Mouse (Mus musculus): ENCODE data around the gene Ugt1a1. TPM values are rescaled to one million over a fixed set of nuclear protein-coding genes. Genes with fewer than 3 reads are reported as not detected.

The Ugt1a1 gene
- polyA plus RNA-seq, 2 experiments, result 0.17 TPM; not detected in 1

DNA sequence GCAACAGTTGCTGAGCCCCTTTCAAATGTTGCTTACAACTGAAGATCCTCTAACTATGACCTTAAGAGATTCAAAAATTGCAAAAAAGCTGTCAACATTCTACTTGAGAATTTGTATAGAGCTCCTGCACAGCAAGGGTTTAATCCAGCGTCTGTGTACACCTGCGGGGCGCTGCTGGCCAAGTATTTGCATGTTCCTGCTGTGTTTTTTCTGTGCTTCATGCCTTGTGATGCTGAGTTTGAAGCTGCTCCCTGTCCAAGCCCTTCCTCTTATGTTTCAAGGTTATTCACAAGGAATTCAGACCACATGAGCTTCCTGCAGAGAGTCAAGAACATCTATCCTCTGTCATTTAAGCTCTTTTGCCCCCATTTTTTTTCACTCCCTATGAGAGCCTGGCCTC is 19.6 kb upstream of the Ugt1a1 start:
- ATAC-seq (ENCODE audit: insufficient read depth), result no peak
- TF ChIP-seq CTCF (IDR thresholded peaks at IDR 0.05; ENCODE audit: low read depth), result no peak
- no peak for TF ChIP-seq EP300 (IDR thresholded peaks at IDR 0.05; ENCODE audit: low read depth)

DNA sequence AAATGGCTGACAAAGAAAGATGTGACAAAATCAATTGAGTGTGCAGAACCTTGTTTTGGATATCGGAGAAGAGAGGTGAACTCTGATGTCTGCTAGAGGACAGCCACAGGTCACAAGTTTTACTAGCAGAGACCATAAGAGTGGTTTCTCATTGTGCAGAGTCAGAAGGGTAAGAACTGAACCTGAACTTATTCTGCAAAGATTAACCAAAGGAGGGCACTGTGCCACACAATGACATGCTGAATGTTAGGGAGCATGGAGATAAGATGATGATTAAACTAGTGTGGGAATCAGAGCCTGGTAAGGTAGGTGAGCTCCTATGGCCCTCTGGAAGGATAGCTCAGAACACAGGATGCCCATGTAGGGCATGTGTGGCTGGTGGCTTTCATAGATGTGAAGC is 16.1 kb upstream of the Ugt1a1 start:
- WGBS (ENCODE audit: insufficient replicate concordance), result 81% methylated on average over 1 of the region's 1 CpGs
- Histone ChIP-seq H3K4me2 (ENCODE audit: low read depth) (no peak overlapping the region), H3K9ac (replicated peaks) (no peak overlapping the region), H3K36me3 (replicated peaks; ENCODE audit: control insufficient read depth, insufficient read depth, low read depth) (no peaks in the 10 kb centered on the region), H3K27ac (no peak overlapping the region), H3K9me3 (ENCODE audit: control insufficient read depth, low read length) (no peaks in the 10 kb centered on the region), H3K27me3 (ENCODE audit: control insufficient read depth, insufficient read depth, low read length) (no peaks in the 10 kb centered on the region), H3K4me3 (ENCODE audit: insufficient read depth in 1 of 2, low read depth in 2 of 2, low read length in 2 of 2) (no peak overlapping the region), H3K4me1 (replicated peaks; ENCODE audit: control insufficient read depth in 2 of 2, insufficient read depth in 2 of 2, low read length in 1 of 2) (no peaks in the 10 kb centered on the region)
- ATAC-seq (ENCODE audit: insufficient read depth) (no peak), DNase-seq (ENCODE audit: low read depth in 3 of 3, low spot score in 3 of 3) (no peak)
- TF ChIP-seq CTCF (IDR thresholded peaks at IDR 0.05; ENCODE audit: low read depth), result no peak
- no peak for TF ChIP-seq EP300 (IDR thresholded peaks at IDR 0.05; ENCODE audit: low read depth)

More for the DNA sequence above, 19.6 kb upstream of the Ugt1a1 start:
- Histone ChIP-seq H3K4me3 (ENCODE audit: insufficient read depth in 1 of 2, low read depth in 2 of 2, low read length in 2 of 2) (no peak overlapping the region), H3K36me3 (replicated peaks; ENCODE audit: control insufficient read depth, insufficient read depth, low read depth) (no peaks in the 10 kb centered on the region), H3K27ac (no peak overlapping the region), H3K9ac (replicated peaks) (no peak overlapping the region), H3K9me3 (ENCODE audit: control insufficient read depth, low read length) (no peaks in the 10 kb centered on the region), H3K27me3 (ENCODE audit: control insufficient read depth, insufficient read depth, low read length) (no peaks in the 10 kb centered on the region), H3K4me2 (ENCODE audit: low read depth) (no peak overlapping the region), H3K4me1 (replicated peaks; ENCODE audit: control insufficient read depth in 2 of 2, insufficient read depth in 2 of 2, low read length in 1 of 2) (no peaks in the 10 kb centered on the region)
- WGBS (ENCODE audit: insufficient replicate concordance), result 48% methylated on average over 3 of the region's 3 CpGs
- DNase-seq (ENCODE audit: low read depth in 3 of 3, low spot score in 3 of 3), result no peak

DNA sequence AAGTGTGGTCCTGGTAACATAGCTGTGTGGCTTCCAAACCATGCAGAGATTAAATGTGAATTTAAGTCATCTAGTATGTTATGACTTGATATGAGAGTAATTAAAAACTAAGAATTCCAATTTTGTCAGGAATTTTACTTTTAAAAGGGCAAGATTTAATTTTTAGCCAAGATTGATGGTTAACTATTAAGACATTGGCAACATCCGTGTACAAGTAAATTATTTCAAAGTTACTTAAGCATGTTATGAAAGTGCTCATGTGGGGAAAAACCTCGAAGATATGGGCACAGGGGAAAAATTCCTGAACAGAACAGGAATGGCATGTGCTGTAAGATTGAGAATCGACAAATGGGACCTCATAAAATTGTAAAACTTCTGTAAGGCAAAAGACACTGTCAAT is 14.3 kb upstream of the Ugt1a1 start:
- H3K27me3 ChIP-seq (ENCODE audit: control insufficient read depth, insufficient read depth, low read length), result no peaks in the 10 kb centered on the region
- ATAC-seq (ENCODE audit: insufficient read depth) (no peak), DNase-seq (ENCODE audit: low read depth in 3 of 3, low spot score in 3 of 3) (no peak)
- H3K9me3 ChIP-seq (ENCODE audit: control insufficient read depth, low read length), result no peaks in the 10 kb centered on the region
- no peak overlapping the region for H3K9ac ChIP-seq (replicated peaks)
- 44% methylated on average over 3 of the region's 3 CpGs for WGBS (ENCODE audit: insufficient replicate concordance)
- no peaks in the 10 kb centered on the region for H3K4me1 ChIP-seq (replicated peaks; ENCODE audit: control insufficient read depth in 2 of 2, insufficient read depth in 2 of 2, low read length in 1 of 2)
- H3K27ac ChIP-seq, result no peak overlapping the region
- TF ChIP-seq EP300 (IDR thresholded peaks at IDR 0.05; ENCODE audit: low read depth) (no peak), CTCF (IDR thresholded peaks at IDR 0.05; ENCODE audit: low read depth) (no peak)
- no peak overlapping the region for H3K4me2 ChIP-seq (ENCODE audit: low read depth)
- H3K36me3 ChIP-seq (replicated peaks; ENCODE audit: control insufficient read depth, insufficient read depth, low read depth), result no peaks in the 10 kb centered on the region
- no peak overlapping the region for H3K4me3 ChIP-seq (ENCODE audit: insufficient read depth in 1 of 2, low read depth in 2 of 2, low read length in 2 of 2)

DNA sequence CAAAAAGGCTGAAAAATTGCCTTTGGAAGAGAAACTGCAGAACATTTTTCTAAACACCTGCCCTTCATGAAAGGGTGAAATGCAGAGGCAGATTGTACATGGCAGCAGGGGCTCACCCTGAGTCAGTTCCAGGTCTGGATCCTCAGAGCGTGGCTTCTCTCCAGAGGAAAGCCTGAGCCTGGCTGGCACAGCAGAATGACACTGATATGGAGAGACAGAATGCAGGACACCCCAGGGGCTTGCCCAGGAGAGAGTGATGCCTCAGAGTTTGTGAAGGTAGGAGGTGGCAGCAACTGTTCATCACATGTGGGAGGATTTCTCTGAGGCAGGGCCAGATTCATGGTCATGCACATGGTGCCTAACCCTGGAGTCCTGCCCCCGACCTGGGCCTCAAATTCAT is 11.8 kb upstream of the Ugt1a1 start:
- no peaks in the 10 kb centered on the region; the same call in 1 of the 2 replicates for H3K36me3 ChIP-seq (replicated peaks; ENCODE audit: control insufficient read depth, insufficient read depth, low read depth)
- H3K9ac ChIP-seq (replicated peaks), result no peak overlapping the region
- no peak overlapping the region for H3K4me3 ChIP-seq (ENCODE audit: insufficient read depth in 1 of 2, low read depth in 2 of 2, low read length in 2 of 2)
- no peak for DNase-seq (ENCODE audit: low read depth in 3 of 3, low spot score in 3 of 3)
- H3K4me2 ChIP-seq (ENCODE audit: low read depth), result no peak overlapping the region
- H3K4me1 ChIP-seq (replicated peaks; ENCODE audit: control insufficient read depth in 2 of 2, insufficient read depth in 2 of 2, low read length in 1 of 2), result peaks cover 2 to 3% of the 10 kb centered on the region in 2 experiments; a peak in 2 of 4 replicates
- 61% methylated on average over 2 of the region's 2 CpGs for WGBS (ENCODE audit: insufficient replicate concordance)
- no peaks in the 10 kb centered on the region for H3K27me3 ChIP-seq (ENCODE audit: control insufficient read depth, insufficient read depth, low read length)
- H3K9me3 ChIP-seq (ENCODE audit: control insufficient read depth, low read length), result no peaks in the 10 kb centered on the region
- no peak overlapping the region for H3K27ac ChIP-seq
- TF ChIP-seq CTCF (IDR thresholded peaks at IDR 0.05; ENCODE audit: low read depth), result no peak
- TF ChIP-seq EP300 (IDR thresholded peaks at IDR 0.05; ENCODE audit: low read depth), result no peak
- no peak for ATAC-seq (ENCODE audit: insufficient read depth)

DNA sequence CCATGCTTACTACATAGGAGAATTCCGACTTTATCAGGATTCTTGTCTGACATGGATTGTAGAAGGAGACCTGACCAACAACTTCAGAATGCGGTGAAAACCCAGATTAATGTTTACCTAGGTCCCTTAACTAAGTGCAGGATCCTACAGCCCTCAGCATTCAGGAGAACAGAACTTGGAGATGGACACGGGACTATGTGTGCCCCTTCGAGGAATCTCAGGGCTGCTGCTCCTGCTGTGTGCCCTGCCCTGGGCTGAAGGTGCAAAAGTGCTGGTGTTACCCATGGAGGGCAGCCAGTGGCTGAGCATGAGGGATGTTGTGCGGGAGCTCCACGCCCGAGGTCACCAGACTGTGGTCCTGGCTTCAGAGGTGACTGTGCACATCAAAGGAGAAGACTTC is 11.3 kb upstream of the Ugt1a1 start, which contains the start of gene Ugt1a2:
Gene Ugt1a2, plus strand, starts transcription at position 146 of the 400 bp plus-strand sequence.
- TF ChIP-seq EP300 (IDR thresholded peaks at IDR 0.05; ENCODE audit: low read depth), result no peak
- TF ChIP-seq CTCF (IDR thresholded peaks at IDR 0.05; ENCODE audit: low read depth), result no peak
- no peak within 1 kb of the TSS for H3K9ac ChIP-seq (replicated peaks)

More for the DNA sequence above, 11.3 kb upstream of the Ugt1a1 start, which contains the start of gene Ugt1a2:
- peaks cover 3 to 5% of the 10 kb centered on the region in 2 experiments; a peak in 2 of 4 replicates for H3K4me1 ChIP-seq (replicated peaks; ENCODE audit: control insufficient read depth in 2 of 2, insufficient read depth in 2 of 2, low read length in 1 of 2)
- no peaks in the 10 kb centered on the region for H3K9me3 ChIP-seq (ENCODE audit: control insufficient read depth, low read length)
- H3K4me2 ChIP-seq (ENCODE audit: low read depth), result no peak within 1 kb of the TSS
- H3K36me3 ChIP-seq (replicated peaks; ENCODE audit: control insufficient read depth, insufficient read depth, low read depth), result no peaks in the 10 kb centered on the region; the same call in 1 of the 2 replicates
- no peak for DNase-seq (ENCODE audit: low read depth in 3 of 3, low spot score in 3 of 3)
- no peak within 1 kb of the TSS for H3K27ac ChIP-seq
- WGBS (ENCODE audit: insufficient replicate concordance), result 60% methylated on average over 7 of the region's 7 CpGs
- no peaks in the 10 kb centered on the region for H3K27me3 ChIP-seq (ENCODE audit: control insufficient read depth, insufficient read depth, low read length)
- ATAC-seq (ENCODE audit: insufficient read depth), result no peak
- no peak within 1 kb of the TSS for H3K4me3 ChIP-seq (ENCODE audit: insufficient read depth in 1 of 2, low read depth in 2 of 2, low read length in 2 of 2)

All from liver, embryonic 14.5 days (tissue).